Mouse (Mus musculus): ENCODE data around the gene Aqp12. TPM values are rescaled to one million over a fixed set of nuclear protein-coding genes. Genes with fewer than 3 reads are reported as not detected.

Aqp12 gene
- polyA plus RNA-seq, 1 experiment from 2014 or later = not detected

DNA sequence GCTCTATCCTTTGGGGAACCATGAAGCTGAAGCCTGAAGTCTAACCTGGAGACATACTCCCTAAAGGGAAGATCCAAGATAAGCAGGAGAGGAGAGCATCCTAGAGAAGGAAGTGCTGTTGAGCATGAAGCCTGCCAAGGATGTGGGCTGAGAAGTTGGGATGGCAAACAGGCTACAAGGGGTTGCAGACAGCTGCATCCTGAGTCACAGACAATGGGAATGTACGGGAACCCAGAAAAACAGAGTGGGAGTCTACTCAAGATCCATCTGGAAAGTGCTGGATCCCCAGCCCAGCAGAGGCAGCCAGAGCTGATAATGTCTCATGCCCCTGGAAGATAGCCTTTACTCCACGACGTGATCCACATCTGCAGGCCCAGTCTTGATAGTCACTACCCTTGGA, 25.1 kb downstream of the Aqp12 start:
- no peak overlapping the region for H3K9ac ChIP-seq (ENCODE audit: low read depth, low read length)

DNA sequence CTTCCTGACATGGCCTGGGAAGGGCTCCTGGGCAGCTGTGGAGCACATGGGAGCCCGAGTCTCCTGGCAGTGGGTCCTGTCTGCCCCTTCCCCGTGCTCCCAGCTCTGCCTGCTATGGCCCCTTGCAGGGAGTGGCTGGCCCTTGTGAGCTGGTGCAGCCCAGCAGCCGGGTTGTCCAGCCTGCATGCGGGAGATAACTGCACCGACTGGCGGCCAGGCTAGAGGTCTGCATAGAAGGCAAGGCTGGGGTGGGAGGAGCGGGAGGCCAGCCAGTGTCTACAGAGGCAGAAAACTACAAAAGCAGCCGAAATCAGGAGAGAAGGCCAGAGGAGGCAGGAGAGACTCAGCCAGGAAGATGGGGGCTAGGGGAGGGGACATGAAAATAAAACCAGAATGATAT, 27.9 kb downstream of the Aqp12 start:
- H3K27me3 ChIP-seq (ENCODE audit: control insufficient read depth, insufficient read depth, low read depth, low read length) = no peaks in the 10 kb centered on the region
- H3K4me1 ChIP-seq (ENCODE audit: control insufficient read depth, insufficient read depth, low read length) = no peaks in the 10 kb centered on the region
- peaks cover 66% of the 10 kb centered on the region for H3K36me3 ChIP-seq (ENCODE audit: control insufficient read depth, insufficient read depth, low read length)
- no peak for ATAC-seq
- no peaks in the 10 kb centered on the region for H3K9me3 ChIP-seq (replicated peaks; ENCODE audit: control insufficient read depth, low read length, poor library complexity, severe bottlenecking)
- H3K9ac ChIP-seq (ENCODE audit: low read depth, low read length) = no peak overlapping the region
- WGBS = 57% methylated on average over 6 of the region's 8 CpGs
- H3K27ac ChIP-seq (ENCODE audit: low read length) = no peak overlapping the region
- no peak overlapping the region for H3K4me3 ChIP-seq (ENCODE audit: low read depth, low read length)
- H3K4me2 ChIP-seq (ENCODE audit: low read length) = no peak overlapping the region

More for the DNA sequence above, 25.1 kb downstream of the Aqp12 start:
- Histone ChIP-seq H3K36me3 (ENCODE audit: control insufficient read depth, insufficient read depth, low read length) (peaks cover 53% of the 10 kb centered on the region), H3K4me2 (ENCODE audit: low read length) (no peak overlapping the region), H3K9me3 (replicated peaks; ENCODE audit: control insufficient read depth, low read length, poor library complexity, severe bottlenecking) (no peaks in the 10 kb centered on the region), H3K4me1 (ENCODE audit: control insufficient read depth, insufficient read depth, low read length) (no peaks in the 10 kb centered on the region), H3K4me3 (ENCODE audit: low read depth, low read length) (no peak overlapping the region), H3K27me3 (ENCODE audit: control insufficient read depth, insufficient read depth, low read depth, low read length) (no peaks in the 10 kb centered on the region), H3K27ac (ENCODE audit: low read length) (no peak overlapping the region)
- 97% methylated on average over 3 of the region's 3 CpGs for WGBS
- no peak for ATAC-seq

DNA sequence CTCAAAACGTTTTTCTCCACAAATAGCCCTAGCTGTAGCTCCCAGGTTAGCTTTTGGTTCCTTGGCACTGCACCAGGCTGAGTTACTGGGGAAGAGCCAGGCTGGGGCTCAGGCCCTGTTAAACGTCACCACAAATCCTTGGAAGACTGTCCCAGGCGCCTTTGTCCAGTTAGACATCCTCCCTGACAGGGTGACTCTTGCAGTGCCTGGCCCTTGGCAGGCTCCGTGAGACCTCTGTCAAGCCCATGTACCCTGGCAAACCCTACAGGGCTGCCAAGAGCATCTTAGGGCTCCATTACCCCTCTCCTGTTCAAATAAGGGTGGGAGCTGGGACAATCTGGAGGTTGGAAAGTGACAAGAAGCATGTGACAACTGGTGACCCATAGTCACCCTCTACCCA, 29.8 kb downstream of the Aqp12 start:
- no peak overlapping the region for H3K9ac ChIP-seq (ENCODE audit: low read depth, low read length)
- ATAC-seq = no peak
- peaks cover 79% of the 10 kb centered on the region for H3K36me3 ChIP-seq (ENCODE audit: control insufficient read depth, insufficient read depth, low read length)
- H3K9me3 ChIP-seq (replicated peaks; ENCODE audit: control insufficient read depth, low read length, poor library complexity, severe bottlenecking) = no peaks in the 10 kb centered on the region
- WGBS = 70% methylated on average over 4 of the region's 4 CpGs
- H3K4me1 ChIP-seq (ENCODE audit: control insufficient read depth, insufficient read depth, low read length) = no peaks in the 10 kb centered on the region
- no peak overlapping the region for H3K4me3 ChIP-seq (ENCODE audit: low read depth, low read length)
- H3K27me3 ChIP-seq (ENCODE audit: control insufficient read depth, insufficient read depth, low read depth, low read length) = no peaks in the 10 kb centered on the region
- no peak overlapping the region for H3K27ac ChIP-seq (ENCODE audit: low read length)
- no peak overlapping the region for H3K4me2 ChIP-seq (ENCODE audit: low read length)

DNA sequence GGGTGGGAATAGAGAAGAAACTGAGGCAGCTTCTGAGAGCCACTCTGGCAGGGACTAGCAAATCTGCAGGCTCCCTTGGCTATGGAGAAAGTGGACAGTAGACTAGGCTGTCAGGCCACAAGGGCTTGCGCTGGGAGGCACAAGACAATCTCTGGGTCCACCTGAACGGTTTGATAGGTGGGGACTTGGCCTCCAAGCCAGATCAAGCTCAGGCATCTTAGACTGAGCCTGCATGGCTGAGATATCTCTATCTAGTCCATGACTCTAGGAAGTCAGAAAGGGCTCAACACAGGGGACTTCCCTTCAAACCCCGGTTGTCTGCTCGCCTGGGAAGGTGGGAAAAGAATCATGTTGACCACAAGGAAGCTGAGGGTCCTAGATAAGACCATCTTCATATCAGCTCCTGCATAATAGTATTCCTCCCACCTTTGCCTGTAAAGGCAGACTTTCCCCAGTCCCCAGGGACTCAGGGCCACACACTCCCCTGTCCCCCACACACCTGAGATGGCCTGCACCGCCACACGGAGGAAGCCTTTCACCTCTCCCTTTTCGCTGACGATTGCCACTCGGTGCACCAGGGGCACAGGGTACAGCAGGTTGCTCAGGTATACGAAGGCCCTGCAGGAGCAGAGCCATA, 40.1 kb downstream of the Aqp12 start:
- H3K27ac ChIP-seq (ENCODE audit: low read length) = no peak overlapping the region
- 93% methylated on average over 10 of the region's 10 CpGs for WGBS
- H3K36me3 ChIP-seq (ENCODE audit: control insufficient read depth, insufficient read depth, low read length) = peaks cover 62% of the 10 kb centered on the region
- no peak overlapping the region for H3K4me2 ChIP-seq (ENCODE audit: low read length)
- H3K9ac ChIP-seq (ENCODE audit: low read depth, low read length) = no peak overlapping the region
- no peak for ATAC-seq
- no peak overlapping the region for H3K4me3 ChIP-seq (ENCODE audit: low read depth, low read length)
- no peaks in the 10 kb centered on the region for H3K9me3 ChIP-seq (replicated peaks; ENCODE audit: control insufficient read depth, low read length, poor library complexity, severe bottlenecking)
- H3K4me1 ChIP-seq (ENCODE audit: control insufficient read depth, insufficient read depth, low read length) = no peaks in the 10 kb centered on the region
- H3K27me3 ChIP-seq (ENCODE audit: control insufficient read depth, insufficient read depth, low read depth, low read length) = no peaks in the 10 kb centered on the region

DNA sequence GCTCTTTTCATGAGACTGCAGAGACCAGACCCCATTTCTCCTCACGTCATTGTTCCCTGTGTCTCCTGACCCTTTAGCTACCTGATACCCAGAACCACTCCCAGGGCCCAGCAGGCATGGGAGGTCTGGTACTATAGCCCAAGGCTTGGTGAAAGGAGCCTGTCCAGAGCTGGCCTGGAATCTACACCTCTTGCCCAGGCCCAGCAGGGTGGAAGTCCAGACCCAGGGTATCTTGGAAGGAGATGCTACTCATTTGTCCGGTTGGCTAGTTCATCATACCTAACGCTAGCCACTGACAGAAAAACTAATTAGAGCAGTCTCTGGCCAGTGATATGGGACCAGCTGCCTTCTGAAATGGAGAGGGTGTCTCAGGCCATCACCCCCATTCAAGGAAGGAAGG, 43.9 kb downstream of the Aqp12 start:
- Histone ChIP-seq H3K4me1 (ENCODE audit: control insufficient read depth, insufficient read depth, low read length) (no peaks in the 10 kb centered on the region), H3K4me3 (ENCODE audit: low read depth, low read length) (no peak overlapping the region), H3K36me3 (ENCODE audit: control insufficient read depth, insufficient read depth, low read length) (peaks cover 70% of the 10 kb centered on the region), H3K9me3 (replicated peaks; ENCODE audit: control insufficient read depth, low read length, poor library complexity, severe bottlenecking) (no peaks in the 10 kb centered on the region), H3K27me3 (ENCODE audit: control insufficient read depth, insufficient read depth, low read depth, low read length) (no peaks in the 10 kb centered on the region), H3K27ac (ENCODE audit: low read length) (no peak overlapping the region), H3K9ac (ENCODE audit: low read depth, low read length) (no peak overlapping the region), H3K4me2 (ENCODE audit: low read length) (no peak overlapping the region)
- ATAC-seq = no peak
- 95% methylated on average over 3 of the region's 3 CpGs for WGBS

DNA sequence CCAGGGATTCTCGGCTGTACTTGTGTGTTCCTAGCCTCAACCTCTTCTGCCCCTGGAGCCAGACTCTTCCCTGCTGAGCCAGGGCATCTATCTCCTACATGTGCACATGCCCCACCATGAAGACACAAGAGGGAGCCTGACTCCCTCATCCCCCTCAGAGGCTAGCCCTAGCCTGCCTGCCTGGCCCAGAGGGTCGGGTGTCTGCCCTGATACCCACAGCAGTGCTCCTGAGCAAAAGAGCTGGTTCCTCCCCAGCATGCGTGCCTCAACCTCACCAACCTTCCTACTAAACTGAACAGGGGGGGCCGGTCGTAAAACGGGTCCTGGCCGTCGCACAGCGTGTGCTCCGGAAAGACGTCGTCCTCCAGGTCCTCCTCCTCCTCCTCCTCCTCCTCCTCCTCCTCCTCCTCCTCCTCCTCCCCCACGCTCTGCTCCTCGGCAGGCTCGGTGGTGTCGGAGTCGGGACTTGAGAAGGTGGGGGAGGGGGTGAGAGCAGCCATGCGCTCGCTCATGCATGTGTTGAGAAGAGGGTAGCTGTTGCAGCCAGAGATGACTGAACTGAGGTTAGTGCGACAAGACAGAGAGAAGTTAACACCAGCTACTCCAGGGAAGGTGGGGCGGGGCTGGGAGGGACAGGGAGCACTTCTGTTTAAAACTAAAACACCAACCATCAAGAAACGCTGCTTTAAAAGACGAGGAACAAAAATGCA, 45.1 kb downstream of the Aqp12 start:
- Histone ChIP-seq H3K9ac (ENCODE audit: low read depth, low read length) (no peak overlapping the region), H3K4me3 (ENCODE audit: low read depth, low read length) (no peak overlapping the region), H3K9me3 (replicated peaks; ENCODE audit: control insufficient read depth, low read length, poor library complexity, severe bottlenecking) (no peaks in the 10 kb centered on the region), H3K27me3 (ENCODE audit: control insufficient read depth, insufficient read depth, low read depth, low read length) (no peaks in the 10 kb centered on the region), H3K27ac (ENCODE audit: low read length) (no peak overlapping the region), H3K4me2 (ENCODE audit: low read length) (no peak overlapping the region), H3K4me1 (ENCODE audit: control insufficient read depth, insufficient read depth, low read length) (no peaks in the 10 kb centered on the region), H3K36me3 (ENCODE audit: control insufficient read depth, insufficient read depth, low read length) (peaks cover 73% of the 10 kb centered on the region)
- WGBS = 68% methylated on average over 18 of the region's 23 CpGs
- no peak for ATAC-seq

Other genes with a start within 250 kb of the Aqp12 start
- gene Gpc1, start 174.7 kb upstream of the Aqp12 start, polyA plus RNA-seq (2015; fragmentation: Nextera tagmentation; extraction: Ambion mirVana) = 49.3 and 54.6 TPM in 2 replicates
- 0.63 and 0.82 TPM in 2 replicates for gene Ankmy1, start 103.4 kb upstream of the Aqp12 start, polyA plus RNA-seq (2015; fragmentation: Nextera tagmentation; extraction: Ambion mirVana)
- gene Dusp28, start 99.4 kb upstream of the Aqp12 start, polyA plus RNA-seq (2015; fragmentation: Nextera tagmentation; extraction: Ambion mirVana) = 16.6 and 17.5 TPM in 2 replicates
- gene Rnpepl1, start 95.6 kb upstream of the Aqp12 start, polyA plus RNA-seq (2015; fragmentation: Nextera tagmentation; extraction: Ambion mirVana) = 26.5 and 28.4 TPM in 2 replicates
- 62.3 and 65.1 TPM in 2 replicates for gene Capn10, start 72.0 kb upstream of the Aqp12 start, polyA plus RNA-seq (2015; fragmentation: Nextera tagmentation; extraction: Ambion mirVana)
- gene Gpr35, start 55.5 kb upstream of the Aqp12 start, polyA plus RNA-seq (2015; fragmentation: Nextera tagmentation; extraction: Ambion mirVana) = 0.18 and 0.52 TPM in 2 replicates
- gene Kif1a, start 95.6 kb downstream of the Aqp12 start, polyA plus RNA-seq (2015; fragmentation: Nextera tagmentation; extraction: Ambion mirVana) = 514 and 519 TPM in 2 replicates
- not detected in 2 replicates for gene Agxt, start 128.9 kb downstream of the Aqp12 start, polyA plus RNA-seq (2015; fragmentation: Nextera tagmentation; extraction: Ambion mirVana)
- 0.11 TPM in 1 of 2 replicates, not detected in the other for gene 2310007B03Rik, start 154.6 kb downstream of the Aqp12 start, polyA plus RNA-seq (2015; fragmentation: Nextera tagmentation; extraction: Ambion mirVana)
- gene Crocc2, start 162.4 kb downstream of the Aqp12 start, polyA plus RNA-seq (2015; fragmentation: Nextera tagmentation; extraction: Ambion mirVana) = 0.51 and 0.74 TPM in 2 replicates
- 5.5 and 6.2 TPM in 2 replicates for gene Sned1, start 229.5 kb downstream of the Aqp12 start, polyA plus RNA-seq (2015; fragmentation: Nextera tagmentation; extraction: Ambion mirVana)

Data from midbrain, embryonic 16.5 days (tissue).